Mouse (Mus musculus) heart, embryonic 14.5 days (tissue): ENCODE results near the gene Foxq1. TPM values are rescaled to one million over a fixed set of nuclear protein-coding genes. Genes with fewer than 3 reads are reported as not detected.
A peak's percentile ranks its signal among the peaks of the same experiment; 100 is the strongest.

Experiments
- ATAC-seq: fragments of 200-750 bp; cut with Nextera tagmentation; 2 replicates; pipeline ENCODE4 v1.8.0; 2017; ENCODE audit warnings: low read depth, moderate TSS enrichment; ENCODE audit not compliant: insufficient number of reproducible peaks, insufficient read depth, low FRiP score
- H3K27ac ChIP-seq, 2 experiments: fragments of 200-500 bp in 1 of 2; fragments of 300-500 bp in 1 of 2; sonication (generic) in 1 of 2; replicated peaks in 1 of 2; 2 replicates each; pipeline ENCODE4 v1.5.1; 2012 to 2014; ENCODE audit warnings: low read depth in 2 of 2, low read length in 2 of 2, control low read depth in 1 of 2, mild to moderate bottlenecking in 1 of 2, mixed read lengths in 1 of 2; ENCODE audit not compliant: control insufficient read depth in 1 of 2, insufficient read depth in 1 of 2
- H3K27me3 ChIP-seq: fragments of 300-500 bp; sonication (generic); 2 replicates; pipeline ENCODE4 v1.6.1; 2014; ENCODE audit warnings: mild to moderate bottlenecking, low read length, control low read depth; ENCODE audit not compliant: control insufficient read depth, insufficient read depth
- H3K36me3 ChIP-seq: fragments of 300-500 bp; sonication (generic); 2 replicates; pipeline ENCODE4 v1.6.1; 2014; ENCODE audit warnings: mild to moderate bottlenecking, control low read depth, low read length, mixed read lengths; ENCODE audit not compliant: control insufficient read depth, insufficient read depth
- H3K4me1 ChIP-seq, 2 experiments: fragments of 200-500 bp in 1 of 2; fragments of 300-500 bp in 1 of 2; sonication (generic) in 1 of 2; 2 replicates each; pipeline ENCODE4 v1.6.1; 2012 to 2014; ENCODE audit warnings: low read length in 2 of 2, control low read depth in 1 of 2, mixed read lengths in 1 of 2; ENCODE audit not compliant: control insufficient read depth in 2 of 2, insufficient read depth in 2 of 2
- H3K4me2 ChIP-seq: fragments of 300-500 bp; sonication (generic); 2 replicates; pipeline ENCODE4 v1.6.1; 2014; ENCODE audit warnings: mild to moderate bottlenecking, low read length
- H3K4me3 ChIP-seq, 2 experiments: fragments of 200-500 bp in 1 of 2; fragments of 300-500 bp in 1 of 2; sonication (generic) in 1 of 2; 2 replicates each; pipeline ENCODE4 v1.5.1; 2012 to 2014; ENCODE audit warnings: low read length in 2 of 2, mild to moderate bottlenecking in 2 of 2, control low read depth in 1 of 2, low read depth in 1 of 2, moderate library complexity in 1 of 2; ENCODE audit not compliant: control insufficient read depth in 1 of 2, insufficient read depth in 1 of 2
- H3K9ac ChIP-seq: fragments of 300-500 bp; sonication (generic); 2 replicates; pipeline ENCODE4 v1.6.1; 2014; ENCODE audit warnings: mild to moderate bottlenecking, low read length
- H3K9me3 ChIP-seq: fragments of 300-500 bp; sonication (generic); 2 replicates; pipeline ENCODE4 v1.6.1; 2016; ENCODE audit warnings: low read length, control low read depth; ENCODE audit not compliant: control insufficient read depth
- WGBS: fragments of 180-500 bp; shearing (Covaris S2); extraction: QIAGEN DNeasy Blood & Tissue Kit; methylation state at CpG from one replicate; pipeline ENCODE4 v1.1.7; 2014; 5-methylcytosine and 5-hydroxymethylcytosine counted together
- polyA plus RNA-seq: library from polyadenylated mRNA; unstranded; fragments of >200 nt; fragmentation: Nextera tagmentation; extraction: Ambion mirVana; gene quantifications from 2 replicates; pipeline ENCODE4 v1.2.1, GENCODE M21; 2014

The Foxq1 gene
- polyA plus RNA-seq, 1 experiment from 2014 or later: 0.19 TPM

- Histone ChIP-seq H3K4me1 (peaks cover 5 to 21% of the 10 kb centered on the region in 2 experiments; a peak in 3 of 4 replicates), H3K27me3 (peaks cover 93% of the 10 kb centered on the region), H3K27ac (no peak overlapping the region), H3K36me3 (no peaks in the 10 kb centered on the region), H3K4me3 (peak overlapping the region; percentile 51 to 69), H3K4me2 (peak overlapping the region; percentile 99), H3K9me3 (no peaks in the 10 kb centered on the region), H3K9ac (peak overlapping the region; percentile 54; the same call in 1 of the 2 replicates)
- WGBS: under 1% methylated on average over 71 of the region's 73 CpGs
- ATAC-seq: 0 out of 2 replicates have a peak, but pooled peaks have one; percentile 36
These were observed 2.0 kb downstream of the Foxq1 start for GRCm38 (mm10) chr13:31557768-31558520.

GRCm38 (mm10) chr13:31558521-31559418 lies 2.8 kb downstream of the Foxq1 start, which contains the start of gene A530084C06Rik:
Gene A530084C06Rik, minus strand, starts transcription at chr13:31559333.
- Histone ChIP-seq H3K4me1 (peaks cover 5 to 21% of the 10 kb centered on the region in 2 experiments; a peak in 3 of 4 replicates), H3K9ac (peak within 1 kb of the TSS; percentile 54; the same call in 1 of the 2 replicates), H3K4me2 (peak within 1 kb of the TSS; percentile 99), H3K27me3 (peaks cover 96% of the 10 kb centered on the region), H3K36me3 (no peaks in the 10 kb centered on the region), H3K4me3 (peak within 1 kb of the TSS; percentile 51 to 69), H3K9me3 (no peaks in the 10 kb centered on the region), H3K27ac (no peak within 1 kb of the TSS)
- WGBS: under 1% methylated on average over 88 of the region's 88 CpGs
- ATAC-seq: peak; percentile 10; the same call in 1 of the 2 replicates

GRCm38 (mm10) chr13:31559419-31560144 lies 3.6 kb downstream of the Foxq1 start:
- peaks cover 5 to 24% of the 10 kb centered on the region in 2 experiments; a peak in 3 of 4 replicates for H3K4me1 ChIP-seq
- H3K4me3 ChIP-seq: peak overlapping the region; percentile 51 to 69
- peak overlapping the region; percentile 99 for H3K4me2 ChIP-seq
- peak overlapping the region; percentile 45; the same call in 1 of the 2 replicates for H3K9ac ChIP-seq
- ATAC-seq: peak; percentile 40; the same call in 1 of the 2 replicates
- no peaks in the 10 kb centered on the region for H3K36me3 ChIP-seq
- under 1% methylated on average over 75 of the region's 92 CpGs for WGBS
- no peak overlapping the region for H3K27ac ChIP-seq
- H3K27me3 ChIP-seq: peaks cover 95% of the 10 kb centered on the region
- no peaks in the 10 kb centered on the region for H3K9me3 ChIP-seq

- Histone ChIP-seq H3K4me2 (no peak overlapping the region), H3K36me3 (no peaks in the 10 kb centered on the region), H3K9me3 (no peaks in the 10 kb centered on the region), H3K4me3 (no peak overlapping the region), H3K4me1 (peaks cover 4 to 17% of the 10 kb centered on the region in 2 experiments), H3K27ac (no peak overlapping the region), H3K27me3 (peaks cover 81% of the 10 kb centered on the region), H3K9ac (no peak overlapping the region)
- ATAC-seq: no peak
- 27% methylated on average over 6 of the region's 6 CpGs for WGBS
These were observed 8.5 kb downstream of the Foxq1 start for GRCm38 (mm10) chr13:31564394-31564793.

- H3K9me3 ChIP-seq: no peaks in the 10 kb centered on the region
- peaks cover 4 to 12% of the 10 kb centered on the region in 2 experiments for H3K4me1 ChIP-seq
- H3K4me2 ChIP-seq: no peak overlapping the region
- no peak overlapping the region for H3K9ac ChIP-seq
- peaks cover 61% of the 10 kb centered on the region for H3K27me3 ChIP-seq
- no peak for ATAC-seq
- no peak overlapping the region for H3K27ac ChIP-seq
- no peak overlapping the region for H3K4me3 ChIP-seq
- 73% methylated on average over 8 of the region's 8 CpGs for whole genome bisulfite sequencing
- no peaks in the 10 kb centered on the region for H3K36me3 ChIP-seq
These were observed 11.2 kb downstream of the Foxq1 start for GRCm38 (mm10) chr13:31567099-31567498.

- 63% methylated on average over 6 of the region's 6 CpGs for WGBS
- H3K4me1 ChIP-seq: peaks cover 4 to 12% of the 10 kb centered on the region in 2 experiments
These were observed 11.8 kb downstream of the Foxq1 start for GRCm38 (mm10) chr13:31567617-31568294.

More at GRCm38 (mm10) chr13:31567617-31568294, 11.8 kb downstream of the Foxq1 start:
- Histone ChIP-seq H3K27ac (no peak overlapping the region), H3K36me3 (no peaks in the 10 kb centered on the region), H3K9me3 (no peaks in the 10 kb centered on the region), H3K9ac (no peak overlapping the region), H3K27me3 (peaks cover 55% of the 10 kb centered on the region), H3K4me3 (no peak overlapping the region), H3K4me2 (no peak overlapping the region)
- 0 out of 2 replicates have a peak, but pooled peaks have one; percentile 39 for ATAC-seq
